In genomic region chr7:45237747-45238699, GRCm38 (mm10) we compare ENCODE assay signal across 13 mouse cellular contexts. TPM values are rescaled to one million over a fixed set of nuclear protein-coding genes. Genes with fewer than 3 reads are reported as not detected.
A peak's percentile ranks its signal among the peaks of the same experiment; 100 is the strongest.
DNase-seq lines count a peak whose midpoint lies in the region; ATAC-seq and TF ChIP-seq lines count a peak whose summit lies in the region.
"Had no signal": no experiment of that assay in that cellular context is flagged by ENCODE, and none has a peak within 500 bp of the region (broad histone marks: within the 10 kb centered on the region; RNA-seq: fewer than 3 reads in every experiment).

No protein-coding gene starts in this region.

- ATAC-seq in heart, embryonic 11.5 days (replicated peaks; ENCODE audit: insufficient number of reproducible peaks, low FRiP score, low TSS enrichment) = no peak

- peaks cover 19% of the 10 kb centered on the region for H3K27me3 ChIP-seq in heart, embryonic 11.5 days (ENCODE audit: control insufficient read depth, insufficient read depth, low read length)
- H3K27me3 ChIP-seq in erythroblast, embryonic 14.5 days (ENCODE audit: control insufficient read depth) = peaks cover 21% of the 10 kb centered on the region
- H3K27me3 ChIP-seq in megakaryocyte, embryonic 14.5 days (replicated peaks) = no peaks in the 10 kb centered on the region

- H3K9ac ChIP-seq in heart, embryonic 11.5 days (ENCODE audit: low read depth, low read length) = no peak overlapping the region
- H3K9ac ChIP-seq: limb, embryonic 15.5 days; neural tube, embryonic 13.5 days had no signal

- H3K4me3 ChIP-seq in heart, embryonic 11.5 days (ENCODE audit: low read depth, low read length) = no peak overlapping the region
- peak overlapping the region; percentile 61 for H3K4me3 ChIP-seq in erythroblast, embryonic 14.5 days (replicated peaks)
- H3K4me3 ChIP-seq in megakaryocyte, embryonic 14.5 days (replicated peaks) = peak overlapping the region; percentile 93
- H3K4me3 ChIP-seq in left cerebral cortex, adult 2 months = no peak overlapping the region
- H3K4me3 ChIP-seq: limb, embryonic 15.5 days; neural tube, embryonic 13.5 days had no signal

- peaks cover 37% of the 10 kb centered on the region for H3K4me1 ChIP-seq in heart, embryonic 11.5 days (ENCODE audit: control insufficient read depth, insufficient read depth, low read length)
- H3K4me1 ChIP-seq in erythroblast, embryonic 14.5 days (ENCODE audit: control insufficient read depth) = peaks cover 48% of the 10 kb centered on the region
- H3K4me1 ChIP-seq in megakaryocyte, embryonic 14.5 days = peaks cover 68% of the 10 kb centered on the region

- no peak for DNase-seq in heart, adult 9 months (ENCODE audit: low spot score in 2 of 2)
- peak; percentile 34 for DNase-seq in CD4-positive, CD25-positive, alpha-beta regulatory T cell, adult 2 months (ENCODE audit: low read depth, low spot score)
- DNase-seq in left cerebral cortex, adult 2 months (ENCODE audit: extremely low spot score in 1 of 2, low spot score in 2 of 2) = no peak
- DNase-seq in layer of hippocampus, postnatal 25 days (ENCODE audit: extremely low spot score in 1 of 2, low spot score in 1 of 2) = no peak
- no peak for DNase-seq in adrenal gland, adult 8-10 months
- DNase-seq: adrenal gland, postnatal 25 days had no signal

- WGBS in heart, embryonic 11.5 days (ENCODE audit: insufficient replicate concordance) = 71% methylated on average over 17 of the region's 17 CpGs

- TF ChIP-seq CTCF in left cerebral cortex, adult 2 months (IDR thresholded peaks at IDR 0.05) = no peak

- intact Hi-C loops in left cerebral cortex, adult 2 months (cut with DNase I) = no loop called here

- no peak overlapping the region for H3K27ac ChIP-seq in heart, embryonic 11.5 days (ENCODE audit: low read depth, low read length)
- no peak overlapping the region for H3K27ac ChIP-seq in left cerebral cortex, adult 2 months
- H3K27ac ChIP-seq: kidney, postnatal 0 days; limb, embryonic 15.5 days; neural tube, embryonic 13.5 days had no signal

- no peaks in the 10 kb centered on the region for H3K9me3 ChIP-seq in heart, embryonic 11.5 days (replicated peaks; ENCODE audit: control insufficient read depth, low read length)
- H3K9me3 ChIP-seq in erythroblast, embryonic 14.5 days (ENCODE audit: control insufficient read depth, low read length) = no peaks in the 10 kb centered on the region
- H3K9me3 ChIP-seq in megakaryocyte, embryonic 14.5 days = no peaks in the 10 kb centered on the region
- H3K9me3 ChIP-seq: limb, embryonic 15.5 days; neural tube, embryonic 13.5 days had no signal

- peak overlapping the region; percentile 15 for H3K4me2 ChIP-seq in heart, embryonic 11.5 days
- H3K4me2 ChIP-seq: limb, embryonic 15.5 days; neural tube, embryonic 13.5 days had no signal

- H3K36me3 ChIP-seq in heart, embryonic 11.5 days (ENCODE audit: control insufficient read depth, insufficient read depth, low read length) = no peaks in the 10 kb centered on the region
- H3K36me3 ChIP-seq in erythroblast, embryonic 14.5 days (ENCODE audit: control insufficient read depth) = no peaks in the 10 kb centered on the region
- H3K36me3 ChIP-seq in megakaryocyte, embryonic 14.5 days (replicated peaks; ENCODE audit: low read length) = peaks cover 44% of the 10 kb centered on the region

RNA-seq across cellular contexts. Expression of gene Cd37, which starts 0.9 kb away (rescaled TPM):
- 2.1 and 2.2 TPM in 2 replicates for polyA plus RNA-seq in heart, embryonic 11.5 days (2014; fragmentation: Nextera tagmentation; extraction: Ambion mirVana)
- 0.70 and 1.2 TPM in 2 replicates for polyA plus RNA-seq in erythroblast, embryonic 14.5 days (2012)
- polyA plus RNA-seq in megakaryocyte, embryonic 14.5 days (2012; ENCODE audit: insufficient read depth, low replicate concordance) = 212 and 263 TPM in 2 replicates
- total RNA-seq in left cerebral cortex, adult 2 months (2021) = 1 to 10 TPM; 4.2 to 5.4 TPM
- 1 to 10 TPM; 3.1 to 5.7 TPM for total RNA-seq in layer of hippocampus, postnatal 25 days (2021)
- 10 to 100 TPM in 1 of 4 experiments, 1 to 10 TPM in 3; 4.9 to 11.2 (median 7.0) TPM for total RNA-seq in adrenal gland, adult 8-10 months (2022)

RNA-seq across cellular contexts. Expression of gene Slc6a16, which starts 2.9 kb away (rescaled TPM):
- polyA plus RNA-seq in heart, embryonic 11.5 days (2014; fragmentation: Nextera tagmentation; extraction: Ambion mirVana) = 0.32 and 0.47 TPM in 2 replicates
- not detected in 2 replicates for polyA plus RNA-seq in erythroblast, embryonic 14.5 days (2012)
- polyA plus RNA-seq in megakaryocyte, embryonic 14.5 days (2012; ENCODE audit: insufficient read depth, low replicate concordance) = not detected in 2 replicates
- 1 to 10 TPM; 1.9 to 2.4 TPM for total RNA-seq in left cerebral cortex, adult 2 months (2021)
- 1 to 10 TPM; 1.6 to 2.2 TPM for total RNA-seq in layer of hippocampus, postnatal 25 days (2021)
- total RNA-seq in adrenal gland, adult 8-10 months (2022) = under 1 TPM in 1 of 4 experiments, not detected in 3; 0.37 TPM
- total RNA-seq: adrenal gland, postnatal 25 days; gastrocnemius, adult 18-20 months had no signal
- polyA plus RNA-seq: limb, embryonic 15.5 days had no signal

RNA-seq across cellular contexts. Expression of gene Tead2, which starts 22.5 kb away (rescaled TPM):
- polyA plus RNA-seq in heart, embryonic 11.5 days (2014; fragmentation: Nextera tagmentation; extraction: Ambion mirVana) = 129 and 131 TPM in 2 replicates
- 0.06 and 0.10 TPM in 2 replicates for polyA plus RNA-seq in erythroblast, embryonic 14.5 days (2012)
- polyA plus RNA-seq in megakaryocyte, embryonic 14.5 days (2012; ENCODE audit: insufficient read depth, low replicate concordance) = not detected in 2 replicates
- total RNA-seq in left cerebral cortex, adult 2 months (2021) = 1 to 10 TPM; 3.9 to 4.1 TPM
- 1 to 10 TPM; 4.7 to 5.5 TPM for total RNA-seq in layer of hippocampus, postnatal 25 days (2021)
- total RNA-seq in adrenal gland, adult 8-10 months (2022) = 10 to 100 TPM; 10.7 to 14.1 (median 12.0) TPM

RNA-seq across cellular contexts. Expression of gene Dkkl1, which starts 26.1 kb away (rescaled TPM):
- 1.9 and 2.4 TPM in 2 replicates for polyA plus RNA-seq in heart, embryonic 11.5 days (2014; fragmentation: Nextera tagmentation; extraction: Ambion mirVana)
- 0.55 and 0.60 TPM in 2 replicates for polyA plus RNA-seq in erythroblast, embryonic 14.5 days (2012)
- 0.60 TPM in 1 of 2 replicates, not detected in the other for polyA plus RNA-seq in megakaryocyte, embryonic 14.5 days (2012; ENCODE audit: insufficient read depth, low replicate concordance)
- total RNA-seq in left cerebral cortex, adult 2 months (2021) = 10 to 100 TPM; 32.4 to 33.5 TPM
- 1 to 10 TPM; 1.2 to 2.4 TPM for total RNA-seq in layer of hippocampus, postnatal 25 days (2021)
- not detected for total RNA-seq in adrenal gland, adult 8-10 months (2022)
- total RNA-seq: adrenal gland, postnatal 25 days; gastrocnemius, adult 18-20 months had no signal

RNA-seq across cellular contexts. Expression of gene Ccdc155, which starts 33.3 kb away (rescaled TPM):
- 0.39 and 0.70 TPM in 2 replicates for polyA plus RNA-seq in heart, embryonic 11.5 days (2014; fragmentation: Nextera tagmentation; extraction: Ambion mirVana)
- polyA plus RNA-seq in erythroblast, embryonic 14.5 days (2012) = 0.05 TPM in 1 of 2 replicates, not detected in the other
- polyA plus RNA-seq in megakaryocyte, embryonic 14.5 days (2012; ENCODE audit: insufficient read depth, low replicate concordance) = not detected in 2 replicates
- total RNA-seq in left cerebral cortex, adult 2 months (2021) = 1 to 10 TPM; 6.7 to 7.5 TPM
- 1 to 10 TPM; 2.4 to 2.9 TPM for total RNA-seq in layer of hippocampus, postnatal 25 days (2021)
- total RNA-seq in adrenal gland, adult 8-10 months (2022) = 1 to 10 TPM in 1 of 4 experiments, under 1 TPM in 3; 0.12 to 1.2 (median 0.29) TPM
- total RNA-seq: gastrocnemius, adult 18-20 months had no signal

Comparison
In these comparisons a context has a peak if more than half of its experiments do, and no peak if none do; other contexts are left out.
1. H3K4me3 ChIP-seq: peak in erythroblast, embryonic 14.5 days (single experiment) and megakaryocyte, embryonic 14.5 days (single experiment); none in heart, embryonic 11.5 days (single experiment) and left cerebral cortex, adult 2 months (single experiment).